Mouse (Mus musculus) ovary, postnatal 14 days (tissue): ENCODE measurements around the gene Wnt6.

Experiments used
- DNase-seq: peaks from one replicate; pipeline ENCODE4 v3.0.0; 2022; ENCODE audit warnings: low spot score

Wnt6 gene

DNA sequence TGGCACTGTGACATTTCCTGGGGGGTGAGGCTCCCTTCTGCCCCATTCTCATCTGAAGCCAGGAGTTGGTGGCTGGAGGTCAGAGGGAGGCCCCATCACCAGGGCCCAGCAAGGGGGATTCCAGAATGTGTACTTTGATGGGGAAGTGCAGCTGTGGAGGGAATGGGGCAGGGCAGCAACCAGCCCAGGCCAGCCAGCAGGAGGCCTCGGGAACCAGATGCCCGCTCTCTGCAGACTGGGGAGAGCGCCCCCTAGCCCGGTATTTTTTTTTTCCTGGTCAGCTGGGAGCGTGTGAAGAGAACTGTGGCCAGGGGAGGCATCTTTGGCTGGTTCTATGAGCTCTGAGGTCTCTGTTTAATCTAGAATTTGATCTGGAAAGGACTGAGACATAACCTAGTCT lies 4.1 kb downstream of the Wnt6 start:
- DNase-seq, result no peak

DNA sequence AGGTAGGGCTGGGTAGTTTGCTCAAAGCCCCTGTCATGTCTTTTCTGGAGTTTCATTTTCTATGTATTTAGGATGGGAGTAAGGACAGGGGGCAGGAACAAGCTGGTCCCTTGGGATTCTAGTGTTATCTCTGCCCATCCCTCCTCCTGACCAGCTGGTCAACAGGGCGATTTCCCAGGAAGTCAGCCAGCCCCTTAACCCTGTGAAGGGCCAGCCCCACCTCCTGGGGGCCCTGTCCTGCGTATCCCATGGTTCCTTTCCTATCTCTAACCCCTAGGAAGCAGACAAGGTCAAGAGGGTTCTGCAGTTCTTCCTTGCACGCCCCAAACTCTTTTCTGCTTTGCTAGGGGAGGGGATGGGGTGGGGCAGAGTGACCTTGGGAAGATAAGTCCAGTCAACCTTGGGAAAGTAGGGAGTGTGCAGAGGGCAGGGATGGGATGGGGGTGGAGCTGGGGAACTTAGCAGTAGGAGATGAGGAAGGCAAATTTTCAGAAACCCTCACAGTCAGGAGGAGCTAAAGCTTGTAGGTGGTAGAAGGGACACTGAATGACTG lies 7.3 kb downstream of the Wnt6 start:
- DNase-seq, result no peak

DNA sequence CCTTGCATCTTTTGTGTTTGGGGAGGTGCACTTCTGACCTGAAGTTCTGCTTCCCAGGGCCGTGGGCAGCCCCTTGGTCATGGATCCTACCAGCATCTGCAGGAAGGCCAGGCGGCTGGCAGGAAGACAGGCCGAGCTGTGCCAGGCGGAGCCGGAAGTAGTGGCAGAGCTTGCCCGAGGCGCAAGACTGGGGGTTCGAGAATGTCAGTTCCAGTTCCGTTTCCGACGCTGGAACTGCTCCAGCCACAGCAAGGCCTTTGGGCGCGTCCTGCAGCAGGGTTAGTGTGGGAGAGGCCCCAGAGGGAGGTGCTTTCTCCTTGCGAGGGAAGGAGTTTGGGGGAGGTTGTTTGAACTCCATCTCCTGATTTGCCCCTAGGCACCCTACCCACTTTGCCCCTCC lies 10.4 kb downstream of the Wnt6 start:
- DNase-seq, result no peak

DNA sequence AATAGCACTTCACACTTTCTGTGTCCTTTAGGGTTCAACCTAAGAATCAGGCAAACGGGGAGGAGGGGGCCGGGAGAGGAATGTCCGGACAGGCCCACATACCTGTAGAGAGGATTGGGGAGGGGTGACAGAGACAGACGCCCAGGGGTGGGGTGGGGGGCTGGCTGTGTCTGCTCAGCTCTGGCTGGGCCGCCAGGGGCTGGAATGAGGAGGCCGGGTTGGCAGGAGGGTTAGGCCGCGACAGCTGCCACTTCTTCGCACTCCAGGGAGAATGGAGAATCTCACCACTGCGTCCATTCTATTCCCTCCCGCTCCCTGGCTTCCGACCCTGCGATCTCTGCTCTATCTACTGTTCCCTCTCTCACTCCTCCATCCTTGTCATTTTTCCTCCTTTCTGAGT lies 11.9 kb downstream of the Wnt6 start:
- no peak for DNase-seq

DNA sequence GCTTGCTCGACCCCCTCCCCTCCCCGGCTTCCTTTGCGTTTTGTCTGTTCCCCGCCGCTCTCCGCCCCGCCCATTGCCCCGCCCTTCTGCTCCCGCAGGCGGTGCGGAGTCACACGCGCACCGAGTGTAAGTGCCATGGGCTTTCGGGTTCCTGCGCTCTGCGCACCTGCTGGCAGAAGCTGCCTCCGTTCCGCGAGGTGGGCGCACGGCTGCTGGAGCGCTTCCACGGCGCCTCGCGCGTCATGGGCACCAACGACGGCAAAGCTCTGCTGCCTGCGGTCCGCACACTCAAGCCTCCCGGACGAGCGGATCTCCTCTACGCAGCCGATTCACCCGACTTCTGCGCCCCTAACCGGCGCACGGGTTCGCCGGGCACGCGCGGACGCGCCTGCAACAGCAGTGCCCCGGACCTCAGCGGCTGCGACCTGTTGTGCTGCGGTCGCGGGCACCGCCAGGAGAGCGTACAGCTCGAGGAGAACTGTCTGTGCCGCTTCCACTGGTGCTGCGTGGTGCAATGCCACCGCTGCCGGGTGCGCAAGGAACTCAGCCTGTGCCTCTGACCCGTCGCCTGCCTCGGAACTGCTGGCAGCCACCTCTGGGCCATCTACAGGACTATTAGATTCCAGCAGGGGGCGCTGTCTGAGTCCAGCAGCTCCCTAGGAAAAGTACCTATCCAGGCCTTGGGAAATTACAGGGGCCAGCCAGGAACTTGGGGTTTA lies 12.5 kb downstream of the Wnt6 start:
- no peak for DNase-seq

DNA sequence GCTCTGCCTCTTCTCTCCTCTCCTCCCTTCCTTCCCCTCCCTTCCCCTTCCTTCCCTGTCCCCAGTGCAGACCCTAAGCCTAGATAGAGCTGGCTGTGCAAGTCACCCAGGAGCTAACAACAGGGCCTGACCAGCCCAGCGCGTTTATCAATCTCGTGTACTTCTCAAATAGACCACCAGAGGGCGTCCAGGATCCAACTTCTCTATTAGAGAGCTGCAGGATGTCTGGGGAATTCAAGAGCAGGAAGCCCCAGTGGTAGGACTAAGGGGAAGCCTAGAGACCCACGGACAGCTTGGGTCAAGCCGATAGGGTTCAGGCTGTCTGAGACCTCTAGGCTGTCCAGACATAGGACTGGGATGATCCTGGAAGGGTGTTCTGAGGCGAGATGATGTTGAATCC lies 16.2 kb downstream of the Wnt6 start:
- DNase-seq, result peak; percentile 87

DNA sequence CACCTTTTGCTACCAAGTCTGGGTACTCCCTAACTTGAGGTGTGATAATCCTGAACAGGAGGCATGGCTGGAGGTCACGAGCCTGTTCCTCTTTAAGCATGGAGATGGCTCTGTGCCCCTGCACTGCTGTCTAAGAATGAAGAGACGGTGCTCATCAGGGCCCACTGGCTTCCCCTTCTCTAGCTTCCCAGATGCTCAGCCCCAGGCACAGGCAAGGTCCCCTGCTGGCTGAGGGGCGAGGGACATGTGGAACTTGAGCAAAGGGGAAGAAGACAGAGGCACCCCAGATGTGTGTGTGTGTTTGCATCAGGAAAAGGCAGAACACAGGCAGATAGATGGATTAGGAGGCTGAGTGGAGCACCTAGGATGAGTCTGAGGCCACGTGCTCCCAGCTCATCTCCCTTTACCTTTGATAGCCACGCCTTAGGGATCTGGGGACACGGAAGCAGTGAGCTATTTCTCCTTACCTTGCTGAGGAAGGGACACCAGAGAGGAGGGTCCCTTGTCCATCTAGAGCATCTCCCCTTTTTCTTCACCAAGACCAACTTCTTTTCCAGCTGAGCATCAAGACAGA lies 17.0 kb downstream of the Wnt6 start:
- no peak for DNase-seq

DNA sequence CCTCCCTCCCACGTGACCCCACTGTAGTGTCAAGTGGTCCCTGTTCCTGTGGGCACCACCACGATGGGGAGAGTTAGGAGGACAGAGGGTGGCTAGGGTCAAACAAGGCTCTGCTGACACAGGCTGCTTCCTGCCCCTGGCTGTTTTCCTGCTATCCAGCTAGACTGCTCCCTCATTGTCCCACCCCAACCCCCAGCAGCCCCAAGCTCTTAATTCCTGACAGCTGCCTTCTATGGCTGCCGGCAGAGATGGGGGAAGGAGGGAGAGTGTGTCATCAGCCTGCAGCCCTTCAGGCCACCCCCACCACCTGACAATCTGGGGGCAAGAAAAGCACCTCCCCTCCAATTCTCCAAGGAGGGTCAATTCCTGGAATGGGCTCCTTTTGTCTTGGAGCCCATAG lies 18.4 kb downstream of the Wnt6 start:
- no peak for DNase-seq

DNA sequence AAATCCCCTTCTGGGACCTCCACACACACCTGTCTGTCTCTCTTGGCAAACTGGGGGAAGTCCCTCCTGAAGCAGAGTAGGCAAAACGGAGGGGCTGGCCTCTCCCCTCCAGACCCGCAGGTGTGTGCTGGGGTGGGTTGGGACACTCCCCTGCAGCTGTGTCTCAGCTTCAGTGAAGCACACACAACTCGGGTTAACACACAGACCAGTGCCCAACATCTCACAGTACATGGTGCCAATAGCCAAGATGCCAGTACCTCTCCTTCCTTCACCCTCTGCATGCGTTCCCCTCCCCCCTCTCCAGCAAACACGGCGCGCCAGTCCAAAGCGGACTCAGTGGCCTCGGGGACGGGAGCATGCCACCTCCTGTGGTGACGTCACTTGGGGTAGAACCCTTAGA lies 19.6 kb downstream of the Wnt6 start, which contains the start of gene Wnt10a:
Gene Wnt10a, plus strand, starts transcription at position 268 of the 400 bp plus-strand sequence.
- no peak for DNase-seq

DNA sequence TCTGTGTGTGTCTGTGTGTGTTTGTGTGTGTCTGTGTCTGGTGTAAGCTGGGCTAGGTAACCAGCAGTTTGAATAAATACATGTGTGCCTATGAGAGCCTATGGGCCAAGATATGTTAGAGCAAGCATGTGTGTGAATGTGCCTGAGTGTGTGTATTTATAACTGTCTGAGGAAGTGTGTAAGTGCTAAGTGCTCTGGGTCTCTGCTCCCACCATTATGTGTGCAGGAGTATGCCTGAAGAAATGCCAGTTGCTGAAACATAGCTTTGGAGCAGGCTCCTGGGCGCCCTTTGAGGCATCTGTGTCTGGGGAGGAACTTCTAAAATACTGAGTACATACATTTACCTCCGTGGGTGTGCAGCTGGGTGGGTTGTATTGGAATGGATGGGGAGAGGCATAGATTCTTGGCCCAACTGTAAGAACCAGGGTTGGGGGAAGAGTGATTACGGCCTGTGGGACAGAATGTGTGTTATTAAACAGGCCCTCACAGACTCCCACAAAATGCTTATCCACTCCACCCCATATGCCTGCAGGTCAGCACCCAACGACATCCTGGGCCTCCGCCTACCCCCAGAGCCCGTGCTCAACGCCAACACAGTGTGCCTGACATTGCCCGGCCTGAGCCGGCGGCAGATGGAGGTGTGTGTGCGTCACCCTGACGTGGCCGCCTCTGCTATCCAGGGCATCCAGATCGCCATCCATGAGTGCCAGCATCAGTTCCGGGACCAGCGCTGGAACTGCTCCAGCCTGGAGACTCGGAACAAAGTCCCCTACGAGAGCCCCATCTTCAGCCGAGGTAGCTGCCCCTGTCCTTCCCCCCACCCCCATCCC lies 21.4 kb downstream of the Wnt6 start:
- no peak for DNase-seq

DNA sequence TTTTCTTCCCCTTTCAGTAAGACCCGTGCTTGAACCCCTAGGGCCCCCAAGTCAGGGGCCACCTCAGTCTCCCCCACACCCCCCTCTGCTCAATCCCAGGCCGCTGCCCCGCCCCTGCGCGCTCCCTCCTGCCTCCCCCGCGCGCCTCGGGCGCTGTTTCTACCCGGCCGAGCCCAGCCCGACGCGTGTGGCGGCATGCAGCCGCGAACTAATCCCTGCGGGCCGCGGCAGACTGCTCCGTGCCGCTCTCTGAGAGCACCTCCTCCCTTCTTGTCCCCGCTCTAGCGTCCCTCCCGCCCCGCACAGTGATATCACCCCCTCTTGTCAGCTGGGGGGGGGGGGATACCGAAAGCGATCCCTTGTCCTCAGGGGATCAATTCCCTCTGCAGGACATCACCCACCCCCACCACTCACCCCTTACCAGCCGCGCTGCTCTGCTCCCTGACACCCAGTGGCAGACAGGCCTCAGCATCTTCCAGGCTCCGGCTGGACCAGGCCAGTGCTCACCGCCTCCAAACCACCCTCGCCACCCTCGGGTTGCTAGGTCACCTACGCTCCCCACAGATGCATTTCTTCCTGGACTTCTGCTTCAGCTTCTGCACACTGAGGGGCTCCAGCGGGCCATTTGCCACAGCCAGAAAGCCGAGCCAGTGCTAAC lies 22.9 kb downstream of the Wnt6 start:
- no peak for DNase-seq

DNA sequence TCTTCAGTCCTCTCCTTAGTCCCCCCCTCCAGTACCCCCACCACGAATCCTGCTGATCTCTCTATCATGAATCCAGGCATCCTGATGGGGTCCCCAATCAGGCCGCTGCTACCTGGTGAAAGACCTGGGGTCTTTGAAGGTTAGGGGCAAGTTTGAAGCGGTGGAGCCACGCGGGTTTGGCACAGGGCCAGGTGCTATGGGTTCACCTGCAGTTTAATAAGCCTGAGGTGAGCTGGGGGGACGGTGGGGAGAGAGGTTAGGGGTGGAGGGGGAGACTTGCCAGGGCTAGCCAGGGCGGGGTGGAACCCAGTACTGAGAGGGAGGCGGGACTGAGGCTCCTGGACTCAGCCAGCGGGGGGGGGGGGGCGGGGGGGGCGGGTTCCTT lies 23.4 kb downstream of the Wnt6 start:
- no peak for DNase-seq

DNA sequence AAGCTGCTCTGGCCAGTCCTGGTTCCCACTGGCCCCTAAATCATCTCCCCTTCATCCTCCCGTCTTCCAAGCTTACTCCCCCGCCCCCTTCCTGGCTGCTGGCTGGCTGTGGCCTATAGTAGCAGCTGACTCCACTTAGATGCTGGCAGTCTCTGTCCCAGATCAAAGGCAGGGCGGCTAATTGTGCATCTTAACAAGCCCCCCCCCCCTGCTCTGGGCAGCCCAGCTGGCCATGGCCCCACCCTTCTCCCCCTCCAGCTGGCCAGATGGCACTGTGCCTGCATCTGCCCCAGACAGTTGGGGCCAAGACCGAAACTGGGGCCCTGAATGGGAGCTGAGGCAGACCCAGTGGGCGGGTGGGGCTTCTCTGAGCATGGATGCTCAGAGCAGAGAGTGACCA lies 25.8 kb downstream of the Wnt6 start:
- peak; percentile 48 for DNase-seq

DNA sequence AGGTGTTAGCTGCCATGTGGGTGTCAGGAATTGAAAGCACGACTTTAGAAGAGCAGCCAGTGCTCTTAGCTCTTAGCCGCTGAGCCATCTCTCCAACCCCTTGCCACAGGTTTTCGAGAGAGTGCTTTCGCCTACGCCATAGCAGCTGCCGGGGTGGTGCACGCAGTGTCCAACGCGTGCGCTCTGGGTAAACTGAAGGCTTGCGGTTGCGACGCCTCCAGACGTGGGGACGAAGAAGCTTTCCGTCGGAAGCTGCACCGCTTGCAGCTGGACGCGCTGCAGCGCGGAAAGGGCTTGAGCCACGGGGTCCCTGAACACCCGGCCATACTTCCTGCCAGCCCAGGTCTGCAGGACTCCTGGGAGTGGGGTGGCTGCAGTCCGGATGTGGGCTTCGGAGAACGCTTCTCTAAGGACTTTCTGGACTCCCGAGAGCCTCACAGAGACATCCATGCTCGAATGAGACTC lies 28.8 kb downstream of the Wnt6 start:
- no peak for DNase-seq

DNA sequence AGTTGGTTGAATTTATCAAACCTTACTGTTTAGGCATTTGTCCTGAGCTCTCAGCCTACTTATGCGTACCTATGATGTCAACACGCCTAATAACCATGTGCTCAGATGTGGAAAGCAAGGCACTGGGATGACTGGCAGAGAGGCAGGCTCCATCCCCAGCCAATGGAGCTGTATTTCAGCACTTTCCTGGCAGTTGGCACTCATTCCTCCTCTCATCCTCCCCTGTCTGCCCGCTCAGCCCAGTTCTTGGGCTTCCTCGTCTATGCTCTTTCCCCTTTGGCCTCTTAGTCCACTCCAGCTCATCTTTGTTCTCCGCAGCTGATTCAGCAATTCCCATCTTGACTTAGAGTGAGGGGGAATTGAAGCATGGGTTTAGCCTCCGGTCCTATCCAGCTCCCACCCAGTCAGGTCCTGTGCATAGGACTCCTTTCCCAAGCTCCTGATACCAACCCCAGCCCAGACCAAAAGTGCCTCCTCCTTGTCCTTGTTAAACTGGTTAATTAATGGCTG lies 30.0 kb downstream of the Wnt6 start:
- no peak for DNase-seq

DNA sequence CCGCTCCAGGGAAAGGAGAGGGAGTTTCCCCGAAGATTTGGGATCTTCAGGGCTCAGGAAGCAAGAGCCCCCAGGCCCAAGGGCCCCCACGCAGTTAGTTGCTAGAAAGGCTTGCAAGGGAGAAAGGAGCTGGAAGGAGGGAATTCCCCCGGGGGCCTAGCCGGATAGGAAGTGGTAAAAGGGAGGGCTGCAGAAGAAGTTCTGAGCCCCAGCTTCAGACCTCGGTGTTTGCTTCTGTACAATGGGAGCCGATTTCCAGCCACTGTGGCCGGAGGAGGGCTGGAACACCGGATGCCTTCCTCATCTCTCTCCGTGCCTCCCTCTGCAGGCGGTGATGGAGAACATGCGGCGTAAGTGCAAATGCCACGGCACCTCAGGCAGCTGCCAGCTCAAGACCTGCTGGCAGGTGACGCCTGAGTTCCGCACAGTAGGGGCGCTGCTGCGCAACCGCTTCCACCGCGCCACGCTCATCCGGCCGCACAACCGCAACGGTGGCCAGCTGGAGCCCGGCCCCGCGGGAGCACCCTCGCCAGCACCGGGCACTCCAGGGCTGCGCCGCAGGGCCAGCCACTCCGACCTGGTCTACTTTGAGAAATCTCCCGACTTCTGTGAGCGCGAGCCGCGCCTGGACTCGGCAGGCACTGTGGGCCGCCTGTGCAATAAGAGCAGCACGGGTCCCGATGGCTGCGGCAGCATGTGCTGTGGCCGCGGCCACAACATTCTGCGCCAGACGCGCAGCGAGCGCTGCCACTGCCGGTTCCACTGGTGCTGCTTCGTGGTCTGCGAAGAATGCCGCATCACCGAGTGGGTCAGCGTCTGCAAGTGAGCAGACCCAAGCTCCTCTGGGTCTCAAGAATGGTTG lies 31.3 kb downstream of the Wnt6 start:
- peak; percentile 41 for DNase-seq

DNA sequence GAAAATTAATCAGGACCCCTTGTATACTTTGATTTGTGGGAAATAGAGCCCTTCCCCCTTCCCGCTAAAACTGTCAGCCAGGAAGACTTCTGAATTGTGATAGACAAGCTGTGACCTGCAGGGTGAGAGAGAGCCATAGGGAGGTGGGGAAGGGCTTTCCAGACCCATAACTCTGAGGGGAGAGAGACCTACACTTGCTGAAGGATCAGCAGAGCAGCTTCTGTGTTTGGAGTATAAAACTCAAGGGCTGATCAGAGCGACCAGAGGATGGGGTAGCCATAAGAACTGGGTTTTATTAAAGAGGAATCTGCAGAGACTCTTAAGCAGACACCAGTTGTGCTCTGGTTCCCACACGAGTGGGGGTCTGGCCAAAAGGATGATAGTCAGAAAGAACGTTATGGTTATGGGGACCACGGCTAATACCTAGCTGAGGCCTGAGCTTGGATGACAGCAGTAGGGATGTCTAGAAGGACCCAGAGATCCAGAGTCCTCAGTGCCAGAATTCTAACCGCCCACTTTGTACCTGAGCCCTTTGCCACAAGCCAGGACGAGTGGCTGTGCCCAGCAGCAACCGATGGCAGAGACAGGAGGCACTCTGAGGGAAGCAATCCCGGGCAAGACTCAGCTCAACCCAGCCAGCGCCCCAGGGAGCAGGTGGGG lies 32.6 kb downstream of the Wnt6 start:
- DNase-seq, result no peak

DNA sequence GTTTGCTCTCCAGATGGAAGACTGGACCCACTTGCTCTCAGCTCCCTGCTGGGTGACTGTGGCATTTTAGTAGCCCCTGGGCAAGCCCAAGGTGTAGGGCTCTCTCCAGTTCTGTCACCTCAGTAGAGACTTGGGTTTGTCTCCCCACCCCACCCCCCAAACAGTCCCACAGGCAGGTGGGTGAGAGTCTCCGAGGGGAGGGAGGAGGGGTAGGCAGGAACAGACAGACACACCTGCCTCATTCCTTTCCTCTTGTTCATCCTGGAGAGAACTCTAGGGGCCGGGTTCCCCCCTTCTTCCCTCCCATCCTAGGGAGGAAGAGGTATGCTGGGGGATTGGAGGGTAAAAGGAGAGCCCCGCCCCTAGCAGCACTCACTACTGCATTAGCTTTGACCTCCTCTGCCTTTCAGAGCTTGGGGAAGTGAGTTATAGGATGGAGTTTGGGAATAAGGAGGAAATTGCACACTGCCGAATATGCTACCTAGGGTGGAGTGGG lies 33.7 kb downstream of the Wnt6 start:
- no peak for DNase-seq

DNA sequence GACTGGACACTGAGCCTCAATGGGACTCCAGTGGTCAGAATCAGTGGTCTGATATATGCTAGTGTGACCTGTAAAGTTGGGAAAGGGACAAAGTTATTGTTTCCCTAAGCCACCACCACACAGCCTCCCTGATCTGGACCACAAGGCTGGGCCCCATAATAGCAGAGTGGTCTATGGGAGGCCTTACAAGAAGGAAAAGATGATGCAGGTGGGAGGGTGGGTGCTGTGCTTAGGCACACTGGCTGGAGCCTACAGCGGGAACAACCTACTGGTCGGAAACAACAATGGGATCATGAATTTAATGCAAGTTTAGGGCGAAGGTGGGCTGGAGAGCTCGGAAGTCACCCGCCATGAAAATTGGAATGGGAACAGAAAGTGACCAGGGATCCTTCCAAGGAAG lies 34.2 kb downstream of the Wnt6 start:
- DNase-seq, result no peak
